Mouse (Mus musculus): ENCODE data around the gene Ryr1. TPM values are rescaled to one million over a fixed set of nuclear protein-coding genes. Genes with fewer than 3 reads are reported as not detected.
A peak's percentile ranks its signal among the peaks of the same experiment; 100 is the strongest.

Gene Ryr1
- polyA plus RNA-seq, 1 experiment from 2014 or later: 0.01 TPM

DNA sequence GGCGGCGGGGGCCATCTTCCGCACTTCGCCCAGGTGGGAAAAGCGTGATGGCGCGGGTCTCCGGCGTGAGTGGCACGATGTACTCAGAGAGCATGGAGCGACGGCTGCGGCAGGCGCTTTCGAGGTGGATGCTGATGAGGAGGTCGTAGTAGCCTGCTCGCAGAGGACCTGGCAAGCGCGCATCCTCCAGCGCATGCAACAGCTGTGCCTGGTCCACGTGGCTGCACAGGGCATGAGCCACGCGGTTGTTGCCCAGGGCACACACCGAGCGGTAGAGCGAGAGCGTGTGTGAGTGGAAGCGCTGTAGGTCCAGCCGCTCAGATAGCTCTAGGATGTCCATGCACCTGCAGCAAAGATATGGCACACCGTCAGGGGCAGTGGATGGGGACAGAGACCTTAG is 39.0 kb downstream of the Ryr1 start:
- no peaks in the 10 kb centered on the region for H3K9me3 ChIP-seq (ENCODE audit: low read length)
- H3K4me1 ChIP-seq (ENCODE audit: insufficient read depth, low read depth, low read length): no peaks in the 10 kb centered on the region
- H3K36me3 ChIP-seq (ENCODE audit: insufficient read depth, low read length): no peaks in the 10 kb centered on the region
- DNase-seq (ENCODE audit: low spot score) (no peak), ATAC-seq (no peak)
- H3K4me2 ChIP-seq (replicated peaks; ENCODE audit: low read depth, low read length): no peak overlapping the region
- no peaks in the 10 kb centered on the region for H3K27me3 ChIP-seq (replicated peaks; ENCODE audit: insufficient read depth, low read length)
- H3K9ac ChIP-seq (replicated peaks; ENCODE audit: low read depth): no peak overlapping the region
- H3K4me3 ChIP-seq (ENCODE audit: low read depth, low read length): no peak overlapping the region
- 89% methylated on average over 30 of the region's 30 CpGs for WGBS
- TF ChIP-seq CTCF (IDR thresholded peaks at IDR 0.05) (no peak), EP300 (IDR thresholded peaks at IDR 0.05) (no peak)
- H3K27ac ChIP-seq (ENCODE audit: low read length): no peak overlapping the region

GRCm38 (mm10) chr7:29084411-29084810 is 40.6 kb downstream of the Ryr1 start:
- H3K27me3 ChIP-seq (replicated peaks; ENCODE audit: insufficient read depth, low read length): no peaks in the 10 kb centered on the region
- DNase-seq (ENCODE audit: low spot score) (no peak), ATAC-seq (no peak)
- no peak overlapping the region for H3K9ac ChIP-seq (replicated peaks; ENCODE audit: low read depth)
- TF ChIP-seq EP300 (IDR thresholded peaks at IDR 0.05): no peak
- no peak for TF ChIP-seq CTCF (IDR thresholded peaks at IDR 0.05)
- H3K9me3 ChIP-seq (ENCODE audit: low read length): no peaks in the 10 kb centered on the region
- H3K4me2 ChIP-seq (replicated peaks; ENCODE audit: low read depth, low read length): no peak overlapping the region
- H3K4me3 ChIP-seq (ENCODE audit: low read depth, low read length): no peak overlapping the region
- no peaks in the 10 kb centered on the region for H3K36me3 ChIP-seq (ENCODE audit: insufficient read depth, low read length)
- H3K27ac ChIP-seq (ENCODE audit: low read length): no peak overlapping the region
- WGBS: 88% methylated on average over 3 of the region's 3 CpGs
- H3K4me1 ChIP-seq (ENCODE audit: insufficient read depth, low read depth, low read length): no peaks in the 10 kb centered on the region

DNA sequence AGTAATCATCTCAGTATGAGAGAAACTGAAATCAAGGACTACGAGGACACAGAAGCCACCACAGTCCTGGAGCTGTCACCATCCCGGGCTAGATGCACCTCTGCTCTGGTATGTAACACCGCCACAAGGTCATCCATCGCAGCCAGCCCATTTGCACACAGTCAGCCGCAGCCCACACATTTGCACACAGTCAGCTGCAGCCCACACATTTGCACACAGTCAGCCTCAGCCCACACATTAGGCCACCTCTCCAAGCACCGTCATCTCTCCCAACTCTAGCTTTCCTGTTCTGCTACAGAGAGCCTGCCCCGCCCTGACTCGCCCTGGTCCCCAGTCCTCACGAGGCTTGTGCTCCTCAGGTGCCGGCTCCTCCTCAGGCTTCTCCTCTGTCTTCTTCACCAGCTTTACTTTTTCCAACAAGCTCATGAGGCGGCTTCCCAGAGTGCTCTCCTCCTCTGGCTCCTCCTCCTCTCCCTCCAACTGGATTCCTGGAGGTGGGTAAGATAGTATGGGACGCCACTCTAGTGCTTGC is 45.5 kb downstream of the Ryr1 start:
- WGBS: 66% methylated on average over 12 of the region's 12 CpGs
- H3K9me3 ChIP-seq (ENCODE audit: low read length): no peaks in the 10 kb centered on the region
- H3K27ac ChIP-seq (ENCODE audit: low read length): no peak overlapping the region
- ATAC-seq (no peak), DNase-seq (ENCODE audit: low spot score) (no peak)
- no peaks in the 10 kb centered on the region for H3K4me1 ChIP-seq (ENCODE audit: insufficient read depth, low read depth, low read length)
- no peaks in the 10 kb centered on the region for H3K36me3 ChIP-seq (ENCODE audit: insufficient read depth, low read length)
- no peak overlapping the region for H3K4me2 ChIP-seq (replicated peaks; ENCODE audit: low read depth, low read length)
- H3K4me3 ChIP-seq (ENCODE audit: low read depth, low read length): no peak overlapping the region
- TF ChIP-seq CTCF (IDR thresholded peaks at IDR 0.05) (no peak), EP300 (IDR thresholded peaks at IDR 0.05) (no peak)
- no peaks in the 10 kb centered on the region for H3K27me3 ChIP-seq (replicated peaks; ENCODE audit: insufficient read depth, low read length)
- H3K9ac ChIP-seq (replicated peaks; ENCODE audit: low read depth): no peak overlapping the region

DNA sequence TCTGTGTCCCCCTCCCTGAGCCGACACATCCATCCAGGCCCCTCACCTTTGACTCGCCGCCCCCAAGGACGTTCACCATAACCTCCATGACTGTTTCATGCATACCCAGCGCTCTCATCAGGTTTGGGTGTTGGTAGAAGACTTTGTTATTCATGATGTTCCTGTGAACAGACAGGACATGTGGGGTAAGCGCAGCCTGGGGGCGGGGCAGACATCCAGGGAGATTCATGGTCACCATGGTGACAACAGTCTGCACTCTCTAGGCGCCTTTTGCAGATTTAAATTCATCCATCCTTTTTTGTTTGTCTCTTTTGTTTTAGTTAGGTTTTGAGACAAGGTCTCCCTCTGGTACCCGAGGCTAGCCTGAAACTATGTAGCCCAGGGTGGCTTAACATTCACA is 48.0 kb downstream of the Ryr1 start:
- no peak for ATAC-seq
- H3K27ac ChIP-seq (ENCODE audit: low read length): no peak overlapping the region
- DNase-seq (ENCODE audit: low spot score): no peak
- no peaks in the 10 kb centered on the region for H3K36me3 ChIP-seq (ENCODE audit: insufficient read depth, low read length)
- H3K4me2 ChIP-seq (replicated peaks; ENCODE audit: low read depth, low read length): no peak overlapping the region
- WGBS: 73% methylated on average over 9 of the region's 9 CpGs
- 0 out of 2 replicates have a peak, but pooled peaks cover 3% of the 10 kb centered on the region for H3K27me3 ChIP-seq (replicated peaks; ENCODE audit: insufficient read depth, low read length)
- H3K4me3 ChIP-seq (ENCODE audit: low read depth, low read length): no peak overlapping the region
- TF ChIP-seq EP300 (IDR thresholded peaks at IDR 0.05) (no peak), CTCF (IDR thresholded peaks at IDR 0.05) (no peak)
- no peak overlapping the region for H3K9ac ChIP-seq (replicated peaks; ENCODE audit: low read depth)
- no peaks in the 10 kb centered on the region for H3K4me1 ChIP-seq (ENCODE audit: insufficient read depth, low read depth, low read length)
- no peaks in the 10 kb centered on the region for H3K9me3 ChIP-seq (ENCODE audit: low read length)

DNA sequence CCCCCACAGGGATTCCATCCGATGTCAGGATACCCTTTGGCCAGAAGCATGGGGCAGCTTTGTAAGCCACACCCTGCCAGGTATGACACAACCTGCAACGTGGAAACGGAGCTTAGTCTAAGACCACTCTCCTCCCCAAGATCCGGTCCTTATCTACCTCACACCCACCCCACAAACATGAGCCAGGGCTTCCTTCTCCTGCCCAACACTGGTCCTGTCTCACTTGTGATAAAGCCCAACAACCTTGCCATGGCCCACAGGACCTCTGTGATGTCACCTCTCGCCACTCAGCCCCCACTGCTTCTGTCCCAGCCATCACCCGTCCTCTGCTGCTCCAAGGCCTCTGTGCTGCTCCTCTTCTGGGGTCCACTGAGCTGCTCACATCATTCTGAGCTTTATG is 49.8 kb downstream of the Ryr1 start:
- Histone ChIP-seq H3K36me3 (ENCODE audit: insufficient read depth, low read length) (no peaks in the 10 kb centered on the region), H3K9ac (replicated peaks; ENCODE audit: low read depth) (no peak overlapping the region), H3K4me1 (ENCODE audit: insufficient read depth, low read depth, low read length) (no peaks in the 10 kb centered on the region), H3K4me3 (ENCODE audit: low read depth, low read length) (no peak overlapping the region), H3K9me3 (ENCODE audit: low read length) (no peaks in the 10 kb centered on the region), H3K27ac (ENCODE audit: low read length) (no peak overlapping the region), H3K27me3 (replicated peaks; ENCODE audit: insufficient read depth, low read length) (peaks cover 12% of the 10 kb centered on the region; the same call in 1 of the 2 replicates), H3K4me2 (replicated peaks; ENCODE audit: low read depth, low read length) (no peak overlapping the region)
- TF ChIP-seq EP300 (IDR thresholded peaks at IDR 0.05) (no peak), CTCF (IDR thresholded peaks at IDR 0.05) (no peak)
- DNase-seq (ENCODE audit: low spot score): no peak
- 64% methylated on average over 6 of the region's 6 CpGs for WGBS
- ATAC-seq: no peak

DNA sequence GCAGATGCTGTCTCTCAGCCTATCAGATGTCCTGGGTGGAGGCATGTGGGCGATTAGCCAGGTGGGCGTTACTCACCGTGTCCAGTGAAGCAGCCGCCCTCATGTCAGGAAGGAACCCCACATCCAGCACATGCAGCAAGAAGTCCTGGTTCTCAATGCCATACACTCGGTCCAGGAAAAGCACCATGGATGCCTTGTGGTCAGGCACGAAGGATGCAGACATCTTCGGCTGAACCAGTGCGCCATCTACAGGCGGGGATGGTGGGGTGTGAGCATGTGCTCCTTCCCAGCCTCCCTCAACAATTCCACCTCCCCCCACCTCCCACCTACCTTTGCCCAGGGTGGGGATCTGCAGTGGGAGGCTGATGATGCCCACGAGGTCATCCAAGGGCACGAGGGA is 52.3 kb downstream of the Ryr1 start:
- Histone ChIP-seq H3K4me3 (ENCODE audit: low read depth, low read length) (no peak overlapping the region), H3K4me2 (replicated peaks; ENCODE audit: low read depth, low read length) (no peak overlapping the region), H3K9me3 (ENCODE audit: low read length) (no peaks in the 10 kb centered on the region), H3K4me1 (ENCODE audit: insufficient read depth, low read depth, low read length) (no peaks in the 10 kb centered on the region), H3K36me3 (ENCODE audit: insufficient read depth, low read length) (no peaks in the 10 kb centered on the region), H3K9ac (replicated peaks; ENCODE audit: low read depth) (no peak overlapping the region), H3K27ac (ENCODE audit: low read length) (no peak overlapping the region), H3K27me3 (replicated peaks; ENCODE audit: insufficient read depth, low read length) (peaks cover 13% of the 10 kb centered on the region; the same call in 1 of the 2 replicates)
- 35% methylated on average over 11 of the region's 11 CpGs for WGBS
- ATAC-seq (no peak), DNase-seq (ENCODE audit: low spot score) (peak; percentile 19)
- TF ChIP-seq CTCF (IDR thresholded peaks at IDR 0.05) (peak; percentile 67), EP300 (IDR thresholded peaks at IDR 0.05) (no peak)

All from lung, postnatal 0 days (tissue).